Mouse (Mus musculus) layer of hippocampus, adult 8-10 months (tissue): ENCODE results near the gene Acer2. TPM values are rescaled to one million over a fixed set of nuclear protein-coding genes. Genes with fewer than 3 reads are reported as not detected.

Source experiments
- DNase-seq, 2 experiments: peaks; one replicate each; pipeline ENCODE4 v3.0.0; 2022; ENCODE audit warnings: low spot score in 2 of 2
- total RNA-seq, 4 experiments: library from RNA; stranded (reverse); gene quantifications; 2 replicates each; pipeline ENCODE4 v1.2.4; 2022

Gene Acer2
- total RNA-seq, 4 experiments from 2014 or later: 5.9 to 8.1 (median 7.0) TPM

- DNase-seq: no peak
Observed at GRCm38 (mm10) chr4:86886160-86886878, 12.1 kb downstream of the Acer2 start.

- no peak for DNase-seq
Observed at GRCm38 (mm10) chr4:86887879-86888278, 13.7 kb downstream of the Acer2 start.

GRCm38 (mm10) chr4:86897411-86897810, 23.2 kb downstream of the Acer2 start:
- no peak for DNase-seq

GRCm38 (mm10) chr4:86898791-86899474, 24.7 kb downstream of the Acer2 start:
- no peak for DNase-seq

GRCm38 (mm10) chr4:86902351-86902750, 28.2 kb downstream of the Acer2 start:
- no peak for DNase-seq

GRCm38 (mm10) chr4:86904969-86905368, 30.8 kb downstream of the Acer2 start:
- DNase-seq: no peak

GRCm38 (mm10) chr4:86905869-86906268, 31.7 kb downstream of the Acer2 start:
- no peak for DNase-seq

- no peak for DNase-seq
Observed at GRCm38 (mm10) chr4:86911576-86912341, 37.6 kb downstream of the Acer2 start.

GRCm38 (mm10) chr4:86912757-86913156, 38.6 kb downstream of the Acer2 start:
- no peak for DNase-seq

- no peak for DNase-seq
Observed at GRCm38 (mm10) chr4:86916062-86916461, 41.9 kb downstream of the Acer2 start.

GRCm38 (mm10) chr4:86923476-86924055, 49.4 kb downstream of the Acer2 start:
- DNase-seq: peak in 1 of 2 experiments; percentile 23

GRCm38 (mm10) chr4:86924804-86925458, 50.7 kb downstream of the Acer2 start:
- DNase-seq: peak; percentile 60 to 90

- DNase-seq: no peak
Observed at GRCm38 (mm10) chr4:86926997-86927396, 52.8 kb downstream of the Acer2 start.

GRCm38 (mm10) chr4:86930101-86930635, 56.0 kb downstream of the Acer2 start:
- no peak for DNase-seq

- peak; percentile 24 to 33 for DNase-seq
Observed at GRCm38 (mm10) chr4:86930636-86931456, 56.6 kb downstream of the Acer2 start.

GRCm38 (mm10) chr4:86933026-86933425, 58.8 kb downstream of the Acer2 start:
- no peak for DNase-seq

GRCm38 (mm10) chr4:86936217-86936616, 62.0 kb downstream of the Acer2 start:
- no peak for DNase-seq

- DNase-seq: no peak
Observed at GRCm38 (mm10) chr4:86936706-86937105, 62.5 kb downstream of the Acer2 start.

GRCm38 (mm10) chr4:86942656-86943055, 68.5 kb downstream of the Acer2 start:
- no peak for DNase-seq

- DNase-seq: no peak
Observed at GRCm38 (mm10) chr4:86943296-86943695, 69.1 kb downstream of the Acer2 start.
